Mouse (Mus musculus): Measurements from ENCODE around the gene Cmtr1.

DNA sequence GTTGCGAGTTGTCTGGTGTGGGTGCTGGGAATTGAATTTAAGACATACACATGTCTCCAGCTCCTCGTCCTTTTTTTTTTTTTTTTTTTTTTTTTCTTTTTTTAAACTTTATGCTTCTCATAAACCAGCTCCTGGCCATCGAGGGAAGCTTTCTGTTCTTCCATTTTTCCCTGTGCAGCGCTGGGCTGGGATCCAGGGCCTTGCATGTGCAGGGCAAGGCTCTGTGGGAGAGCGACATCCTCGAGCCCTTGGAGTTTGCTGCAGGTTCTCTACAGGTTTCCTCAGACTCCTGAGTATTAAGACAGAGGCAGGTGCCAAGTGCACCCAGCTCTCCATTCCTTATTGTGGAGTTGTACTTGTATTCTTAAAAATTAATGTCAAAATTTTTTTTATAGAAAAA lies 1.8 kb downstream of the Cmtr1 start:
- TF ChIP-seq CTCF (IDR thresholded peaks at IDR 0.05; ENCODE audit: insufficient read depth, low read depth, low read length) (no peak), POLR2A (IDR thresholded peaks at IDR 0.05; ENCODE audit: insufficient read depth, low read depth, low read length) (no peak)

Measured in olfactory bulb, adult 2 months (tissue).